Mouse (Mus musculus) gastrocnemius, adult 8-10 months (tissue): ENCODE results near the gene Hlf. TPM values are rescaled to one million over a fixed set of nuclear protein-coding genes. Genes with fewer than 3 reads are reported as not detected.
A peak's percentile ranks its signal among the peaks of the same experiment; 100 is the strongest.

Experiments used
- DNase-seq, 2 experiments: peaks; one replicate each; pipeline ENCODE4 v3.0.0; 2022; ENCODE audit warnings: low spot score in 2 of 2
- total RNA-seq, 4 experiments: library from RNA; stranded (reverse); gene quantifications; 2 replicates each; pipeline ENCODE4 v1.2.4; 2022

The Hlf gene
- total RNA-seq, 4 experiments from 2014 or later, result 8.4 to 14.1 (median 10.2) TPM

DNA sequence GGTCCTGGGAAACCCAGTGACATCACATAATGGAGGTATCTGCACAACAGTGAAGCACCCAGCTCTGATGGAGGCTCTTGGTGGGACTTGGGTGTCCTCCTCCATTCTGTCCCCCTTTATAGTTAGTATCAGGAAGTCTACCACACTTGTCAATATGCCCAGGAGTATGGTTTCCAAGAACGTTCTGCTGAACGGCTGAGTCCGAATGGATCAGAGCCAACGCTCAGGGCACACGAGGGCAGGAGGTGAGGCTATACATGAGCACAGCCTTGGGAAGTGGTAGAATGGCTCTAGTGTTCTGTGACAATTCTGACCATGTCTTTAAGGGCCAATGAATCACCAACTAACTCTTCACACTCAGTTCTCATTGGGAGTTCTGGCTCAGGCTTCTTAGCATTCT, 47.8 kb downstream of the Hlf start:
- no peak for DNase-seq

DNA sequence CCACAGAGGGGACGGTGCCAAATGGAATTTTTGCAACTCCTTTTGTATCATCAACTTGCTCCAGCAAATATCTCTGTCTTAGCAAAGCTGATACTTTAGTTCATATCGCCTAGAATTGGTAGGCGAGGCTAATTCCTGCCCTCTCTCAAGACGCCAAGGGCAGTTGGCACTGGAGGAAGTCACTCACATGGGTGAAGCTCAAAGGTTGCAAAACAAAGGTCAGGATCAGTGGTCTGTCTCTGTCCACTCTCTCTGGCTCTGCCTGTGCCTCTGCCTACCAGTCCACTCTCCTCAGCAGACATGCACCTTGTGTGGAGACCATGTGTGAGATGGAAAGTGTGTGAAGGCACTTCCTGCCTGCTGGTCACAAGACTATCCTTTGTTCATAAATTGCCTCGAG, 48.4 kb downstream of the Hlf start:
- DNase-seq, result no peak

DNA sequence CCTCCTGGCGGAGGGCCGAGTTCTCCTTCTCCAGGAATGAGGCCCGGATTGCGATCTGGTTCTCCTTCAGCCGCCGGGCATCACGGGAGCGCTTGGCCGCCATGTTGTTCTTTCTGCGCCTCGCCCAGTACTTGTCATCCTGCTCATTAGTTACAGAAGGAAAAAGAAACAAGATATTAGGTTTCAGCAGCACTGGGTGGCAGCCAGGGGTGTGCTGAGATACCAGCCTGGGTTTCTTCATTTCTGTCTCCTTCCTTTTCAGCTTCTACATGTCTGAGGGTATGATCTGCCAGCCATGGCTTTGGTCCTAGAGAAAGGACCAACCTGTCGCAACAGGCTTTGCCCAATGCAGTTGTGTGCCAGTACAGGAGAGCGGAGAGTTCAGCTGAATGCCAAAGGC, 49.9 kb downstream of the Hlf start:
- no peak for DNase-seq

DNA sequence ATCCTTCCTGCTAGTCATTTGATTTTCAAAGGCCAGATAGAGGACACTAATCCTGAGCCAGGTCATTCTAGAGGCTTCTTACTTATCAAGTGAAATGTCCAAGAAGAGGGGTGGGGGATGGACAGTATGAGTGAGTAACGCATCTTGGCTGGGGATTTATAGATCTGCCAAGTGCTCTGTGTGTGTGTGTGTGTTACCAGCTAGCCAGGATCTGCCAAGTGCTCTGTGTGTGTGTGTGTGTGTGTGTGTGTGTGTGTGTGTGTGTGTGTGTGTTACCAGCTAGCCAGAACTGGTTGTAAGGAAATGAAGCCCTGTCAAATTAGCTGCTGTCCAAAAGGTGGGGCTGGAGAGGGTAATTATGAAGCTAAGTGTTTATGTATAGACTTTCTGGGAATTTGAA, 55.9 kb downstream of the Hlf start:
- no peak for DNase-seq

DNA sequence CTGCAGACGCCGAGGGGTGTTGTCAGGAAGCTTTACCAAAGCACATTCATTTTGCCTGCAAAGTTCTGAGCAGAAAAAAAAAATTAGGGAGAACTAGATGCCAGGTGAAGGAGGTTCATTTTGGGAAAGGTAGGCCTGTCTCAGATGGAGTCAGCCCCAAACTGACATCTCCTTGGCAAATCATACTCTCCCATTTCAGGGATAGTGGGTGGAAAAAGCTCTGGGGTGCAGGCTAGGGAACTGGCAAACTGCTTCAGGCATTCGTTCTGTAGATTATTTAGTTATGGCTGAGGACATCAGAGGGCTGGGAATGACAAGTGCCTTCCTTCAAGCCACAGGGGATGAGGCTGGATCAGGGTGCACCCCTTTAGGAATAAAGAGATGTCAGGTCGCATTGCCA, 58.0 kb downstream of the Hlf start:
- no peak for DNase-seq

DNA sequence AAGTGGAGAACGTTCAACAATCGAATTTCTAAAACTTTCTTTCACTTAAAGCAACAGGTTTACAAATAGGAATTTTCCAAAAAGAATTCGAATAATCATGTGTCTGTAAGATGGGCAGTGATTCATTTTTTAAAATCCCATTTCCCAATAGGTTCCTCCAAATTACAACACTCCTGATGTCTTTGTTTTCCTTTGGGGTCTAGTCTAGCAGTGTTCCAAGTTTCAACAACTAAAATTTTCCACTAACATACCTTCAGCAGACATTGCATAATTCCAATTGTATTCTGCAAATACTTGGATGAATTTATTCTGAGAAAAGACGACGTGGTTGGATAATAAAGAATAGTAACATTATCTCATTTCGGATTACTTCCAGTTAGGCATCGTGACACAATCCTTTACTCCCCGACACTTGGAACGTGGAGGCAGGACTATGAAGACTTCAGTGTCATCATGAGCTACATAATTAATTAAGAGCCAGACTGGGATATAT, 60.4 kb downstream of the Hlf start:
- DNase-seq, result no peak

DNA sequence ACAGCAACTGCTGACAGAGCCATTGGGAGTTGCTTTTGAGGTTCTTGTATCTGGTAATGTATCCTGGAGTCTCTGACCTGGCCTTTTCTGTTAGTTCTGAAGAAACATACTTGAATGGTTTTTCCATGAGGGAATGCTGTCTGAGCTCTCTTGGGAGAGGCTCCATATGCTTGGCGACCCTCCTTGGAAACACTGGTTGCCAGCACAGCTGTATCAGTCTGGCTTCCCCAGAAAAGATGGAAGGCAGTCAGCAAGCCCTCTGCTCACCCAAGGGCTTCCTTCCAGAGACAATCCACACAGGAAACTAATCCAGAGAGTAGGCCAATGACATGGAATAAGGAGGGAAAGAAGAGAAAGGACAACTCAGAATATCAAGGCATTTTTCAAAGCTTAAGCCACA, 63.9 kb downstream of the Hlf start:
- peak; percentile 31 to 59 for DNase-seq

DNA sequence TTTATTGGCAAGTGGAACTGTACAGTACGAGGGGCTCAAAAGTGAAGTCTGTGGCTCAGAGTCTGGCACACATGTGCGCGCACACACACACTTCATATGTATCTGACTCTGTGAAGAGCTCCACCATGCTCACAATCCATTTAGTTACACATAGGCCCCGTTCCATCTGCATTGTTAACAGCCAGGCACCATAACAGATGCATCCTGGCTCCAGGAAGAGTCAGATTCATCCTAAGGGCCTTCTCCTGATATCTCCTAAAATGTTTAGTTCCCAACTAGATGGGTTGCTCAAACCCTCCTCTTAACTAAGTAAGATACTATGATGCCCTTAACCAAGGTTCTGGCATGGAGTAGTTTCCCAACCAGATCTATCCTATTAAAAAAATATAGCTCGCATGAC, 64.5 kb downstream of the Hlf start:
- no peak for DNase-seq

DNA sequence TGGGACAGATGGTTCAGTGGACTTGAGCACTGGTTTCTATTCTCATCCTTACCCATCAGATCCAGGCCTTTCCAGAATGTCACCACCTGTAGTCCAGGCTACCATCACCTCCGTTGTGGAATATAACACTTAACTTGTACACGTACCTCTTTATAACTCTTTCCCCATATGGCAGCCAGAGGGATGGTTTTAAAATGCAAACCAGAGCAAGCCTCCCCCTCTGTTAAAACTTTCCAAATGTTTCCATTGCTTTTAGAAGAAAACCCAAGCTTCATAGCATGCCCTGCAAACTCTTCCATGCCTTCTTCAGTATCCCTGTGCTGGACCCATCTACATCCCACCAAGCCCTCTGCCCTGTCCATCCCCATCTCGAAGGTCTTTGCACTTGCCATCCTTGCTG, 66.1 kb downstream of the Hlf start:
- no peak for DNase-seq

DNA sequence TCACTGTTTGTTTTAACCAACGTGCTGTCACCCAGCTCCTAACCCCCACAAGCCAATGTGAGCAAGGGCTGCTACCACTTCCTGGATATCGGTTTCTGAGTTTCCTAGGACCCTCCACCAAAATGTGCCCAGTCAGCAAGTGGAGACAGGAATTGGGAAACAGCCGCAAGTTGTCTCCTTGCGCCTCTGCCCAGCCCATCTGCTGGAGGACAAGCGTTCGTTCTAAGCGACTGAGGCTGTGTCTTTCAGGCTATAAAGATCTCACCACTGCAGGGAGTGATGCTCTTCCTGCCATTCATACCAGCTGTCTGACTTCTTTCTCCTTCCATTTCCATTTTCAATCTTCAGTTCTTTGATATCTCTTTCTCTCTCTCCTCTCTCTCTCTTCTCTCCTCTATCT, 69.8 kb downstream of the Hlf start:
- DNase-seq, result no peak

DNA sequence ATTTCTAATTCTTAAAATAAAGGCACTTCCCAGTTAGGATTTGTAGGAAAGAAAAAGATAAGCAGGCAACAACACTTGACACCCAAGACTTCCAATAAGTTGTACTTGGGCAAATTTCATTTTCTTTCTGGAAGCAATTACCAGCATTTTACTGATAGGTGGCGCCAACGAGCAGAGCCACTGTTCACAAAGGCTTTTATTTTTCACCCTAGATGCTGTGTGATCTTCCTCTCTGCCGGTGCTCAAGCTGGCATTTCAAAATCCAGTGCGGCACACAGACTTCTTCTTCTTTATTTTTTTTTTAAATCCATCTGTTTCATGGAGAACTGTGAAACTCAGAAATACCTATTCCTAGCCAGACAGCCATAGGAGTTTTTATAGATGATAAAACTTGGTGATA, 73.2 kb downstream of the Hlf start:
- DNase-seq, result no peak

DNA sequence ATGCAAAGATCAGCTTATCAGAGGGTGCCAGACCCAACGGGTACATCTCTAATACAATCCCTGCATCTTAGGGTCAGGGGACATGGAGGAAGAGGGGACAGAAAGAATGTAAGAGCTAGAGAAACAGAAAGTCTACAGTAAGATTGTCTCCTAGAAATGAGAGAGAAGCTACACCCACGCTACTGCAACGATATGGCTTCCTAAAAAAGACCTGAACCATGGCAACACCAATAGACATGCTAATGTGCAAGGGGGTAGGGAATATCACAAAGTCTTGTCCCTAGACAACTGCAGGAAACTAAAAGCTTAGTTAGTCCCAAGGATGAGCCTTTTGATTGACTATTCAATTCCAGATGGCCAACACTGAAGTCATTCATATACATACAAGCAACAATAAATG, 76.1 kb downstream of the Hlf start:
- DNase-seq, result no peak

DNA sequence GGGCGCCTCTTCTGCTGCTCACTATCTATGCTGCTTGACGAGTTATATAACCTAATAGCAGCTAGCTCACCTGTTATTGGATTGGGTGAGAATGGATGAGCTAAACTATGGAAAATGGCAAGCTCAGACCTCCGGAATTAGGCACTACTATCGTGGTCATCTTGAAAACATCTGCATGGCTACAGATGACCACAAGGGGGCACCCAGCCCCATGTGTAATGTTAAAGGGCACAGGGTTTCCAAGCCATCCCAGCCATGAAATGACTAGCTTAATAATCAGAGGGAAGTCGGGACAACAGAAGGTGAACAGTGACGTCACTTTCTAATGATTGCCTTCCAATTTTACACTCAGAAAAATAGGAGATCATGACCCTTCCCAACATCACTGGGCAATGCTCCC, 83.7 kb downstream of the Hlf start:
- DNase-seq, result peak; percentile 46 to 47

DNA sequence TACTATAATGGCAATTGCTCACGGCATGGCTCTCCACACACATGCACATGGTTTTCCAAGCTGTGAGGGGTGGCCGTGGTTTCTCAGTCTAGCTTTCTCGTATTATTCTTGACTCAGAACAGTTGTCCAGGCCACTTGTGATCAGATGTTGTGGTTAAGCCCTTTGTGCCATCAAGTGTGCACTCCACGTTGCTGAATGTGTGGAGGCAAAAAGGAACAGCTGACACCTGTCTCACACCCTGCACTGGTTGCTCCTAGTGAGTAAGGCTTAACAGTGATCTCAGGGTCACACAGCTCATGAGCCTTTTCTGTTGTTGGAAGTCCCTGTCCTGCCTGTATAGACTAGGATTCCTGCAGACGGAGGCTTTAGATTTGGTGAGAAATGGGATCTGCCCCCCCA, 84.6 kb downstream of the Hlf start:
- no peak for DNase-seq

DNA sequence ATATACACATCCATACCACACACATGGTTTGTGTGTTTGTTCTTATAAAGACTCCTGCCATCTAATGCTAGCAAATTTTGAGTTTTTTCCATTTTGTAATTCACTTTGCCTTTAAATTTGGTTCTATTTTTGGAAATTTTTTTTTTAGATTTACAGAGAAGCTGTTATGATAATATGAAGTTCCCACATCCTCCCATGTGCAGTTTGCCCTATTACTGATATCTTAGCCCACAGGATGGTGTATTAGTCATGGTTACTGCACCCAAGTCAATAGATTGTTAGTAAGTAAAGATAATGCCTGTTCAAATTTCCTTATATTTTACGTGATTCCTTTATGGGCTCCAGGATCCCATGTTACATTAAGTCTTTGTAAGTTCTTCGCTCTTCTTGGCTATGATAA, 96.1 kb downstream of the Hlf start:
- DNase-seq, result no peak

DNA sequence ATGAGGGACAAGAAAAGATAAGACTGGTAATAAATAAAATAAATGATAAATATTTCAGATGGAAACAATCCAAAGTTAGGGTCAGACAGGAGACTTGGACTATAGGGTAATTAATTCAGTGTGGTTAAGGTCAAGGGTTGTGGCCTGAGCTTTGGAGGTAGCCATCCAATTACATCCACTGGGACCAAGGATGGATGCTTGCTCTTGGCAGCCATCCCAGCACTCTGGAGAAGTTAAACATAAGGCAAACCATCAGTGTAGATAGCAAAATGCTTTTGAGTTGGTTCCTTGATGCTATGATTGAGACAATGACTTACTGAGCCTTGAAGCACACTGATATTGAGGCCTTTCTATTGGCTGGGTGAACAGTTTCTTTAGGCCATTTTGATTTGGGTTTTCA, 97.9 kb downstream of the Hlf start:
- DNase-seq, result no peak

DNA sequence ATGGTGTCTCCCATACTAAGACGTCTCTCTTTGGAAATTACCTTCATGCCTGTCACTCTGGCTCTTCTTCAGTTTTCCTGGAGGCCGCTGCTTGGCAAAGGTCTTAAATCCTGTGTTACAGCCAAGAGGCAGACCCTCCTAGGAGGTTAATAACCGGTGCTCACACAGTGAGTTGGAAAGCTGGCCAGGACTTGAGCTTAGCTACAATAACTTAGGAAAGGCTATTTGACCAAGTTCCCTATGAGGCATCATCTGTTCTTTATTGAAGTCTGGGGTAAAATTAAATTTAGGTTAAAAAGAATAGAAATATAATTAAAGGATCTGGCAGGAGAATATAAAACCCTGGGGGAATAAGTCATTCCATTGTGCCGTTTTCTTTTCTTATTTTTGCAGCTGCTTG, 99.5 kb downstream of the Hlf start:
- no peak for DNase-seq

DNA sequence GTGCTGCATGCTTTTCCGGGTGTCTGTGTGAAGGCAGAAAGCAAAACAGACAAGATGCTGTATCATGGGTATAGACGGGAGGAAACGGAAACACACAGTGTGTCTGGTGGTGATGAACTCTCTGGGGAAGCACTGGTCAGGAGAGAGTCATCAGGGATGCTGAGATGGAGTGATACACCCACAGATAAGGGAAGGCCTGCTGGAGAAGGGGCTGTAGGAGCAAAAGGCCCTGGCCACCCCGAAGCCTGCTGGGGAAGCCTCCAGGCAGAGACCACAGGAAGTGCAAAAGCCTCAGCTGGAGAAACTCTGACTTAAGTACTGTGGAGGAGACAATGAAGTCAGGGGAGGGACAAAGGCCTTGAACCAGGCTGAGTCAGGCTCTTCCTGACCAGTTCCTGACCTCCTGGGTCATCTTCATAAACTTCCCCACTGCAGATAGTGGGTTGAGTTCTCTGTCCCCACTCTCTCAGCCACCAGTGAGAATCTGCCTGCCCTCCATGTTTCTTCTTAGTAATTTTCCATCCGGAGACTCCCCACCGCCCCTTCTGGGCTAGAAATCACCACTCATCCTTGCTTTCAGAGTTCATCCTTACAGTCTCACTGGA, 104.0 kb downstream of the Hlf start:
- no peak for DNase-seq

Other genes with a start within 250 kb of the Hlf start
- 1 to 10 TPM; 1.7 to 3.3 (median 2.4) TPM for gene Gm45716, start 203.2 kb downstream of the Hlf start, total RNA-seq
- gene Mmd, start 141.4 kb downstream of the Hlf start, total RNA-seq, result 10 to 100 TPM in 2 of 4 experiments, 1 to 10 TPM in 2; 9.3 to 20.4 (median 12.4) TPM
- gene Stxbp4, start 247.2 kb upstream of the Hlf start, total RNA-seq, result 10 to 100 TPM; 12.8 to 17.7 (median 16.9) TPM
- 10 to 100 TPM; 19.1 to 24.1 (median 21.0) TPM for gene Cox11, start 247.3 kb upstream of the Hlf start, total RNA-seq